Mouse (Mus musculus): ENCODE data around the gene Rnase4.
A peak's percentile ranks its signal among the peaks of the same experiment; 100 is the strongest.

Gene Rnase4

GRCm38 (mm10) chr14:51088970-51089673 is 1.8 kb upstream of the Rnase4 start:
- peak; percentile 96 for DNase-seq

- DNase-seq: no peak
These were observed 1.2 kb upstream of the Rnase4 start for GRCm38 (mm10) chr14:51089674-51090076.

- peak; percentile 87 for DNase-seq
These were observed 648 bp upstream of the Rnase4 start for GRCm38 (mm10) chr14:51090077-51090781.

GRCm38 (mm10) chr14:51092073-51092620 is 1.3 kb downstream of the Rnase4 start:
- DNase-seq: no peak

GRCm38 (mm10) chr14:51093496-51093895 is 2.6 kb downstream of the Rnase4 start:
- DNase-seq: no peak

- no peak for DNase-seq
These were observed 3.4 kb downstream of the Rnase4 start for GRCm38 (mm10) chr14:51094096-51094875.

GRCm38 (mm10) chr14:51094921-51095320 is 4.0 kb downstream of the Rnase4 start:
- DNase-seq: no peak

GRCm38 (mm10) chr14:51095736-51096524 is 5.1 kb downstream of the Rnase4 start:
- no peak for DNase-seq

- DNase-seq: peak; percentile 78
These were observed 7.4 kb downstream of the Rnase4 start for GRCm38 (mm10) chr14:51098300-51098699.

GRCm38 (mm10) chr14:51098921-51099320 is 8.0 kb downstream of the Rnase4 start:
- no peak for DNase-seq

GRCm38 (mm10) chr14:51101284-51101683 is 10.4 kb downstream of the Rnase4 start:
- no peak for DNase-seq

GRCm38 (mm10) chr14:51103217-51103616 is 12.3 kb downstream of the Rnase4 start:
- DNase-seq: peak; percentile 68

GRCm38 (mm10) chr14:51104366-51104765 is 13.5 kb downstream of the Rnase4 start:
- no peak for DNase-seq

- DNase-seq: no peak
These were observed 15.6 kb downstream of the Rnase4 start for GRCm38 (mm10) chr14:51106449-51106967.

GRCm38 (mm10) chr14:51111966-51112365 is 21.1 kb downstream of the Rnase4 start:
- no peak for DNase-seq

- DNase-seq: no peak
These were observed 22.6 kb downstream of the Rnase4 start for GRCm38 (mm10) chr14:51113476-51113875.

GRCm38 (mm10) chr14:51113916-51114560 is 23.2 kb downstream of the Rnase4 start, which contains the start of gene Eddm3b:
Gene Eddm3b, plus strand, starts transcription at chr14:51114426.
- DNase-seq: no peak

- DNase-seq: no peak
These were observed 34.8 kb downstream of the Rnase4 start for GRCm38 (mm10) chr14:51125684-51126083.

- DNase-seq: no peak
These were observed 36.9 kb downstream of the Rnase4 start for GRCm38 (mm10) chr14:51127648-51128258.

GRCm38 (mm10) chr14:51128775-51129623 is 38.1 kb downstream of the Rnase4 start:
- DNase-seq: no peak

Measured in thymus, postnatal 14 days (tissue).